ENCODE assay signal across 26 mouse cellular contexts in the genomic region with DNA sequence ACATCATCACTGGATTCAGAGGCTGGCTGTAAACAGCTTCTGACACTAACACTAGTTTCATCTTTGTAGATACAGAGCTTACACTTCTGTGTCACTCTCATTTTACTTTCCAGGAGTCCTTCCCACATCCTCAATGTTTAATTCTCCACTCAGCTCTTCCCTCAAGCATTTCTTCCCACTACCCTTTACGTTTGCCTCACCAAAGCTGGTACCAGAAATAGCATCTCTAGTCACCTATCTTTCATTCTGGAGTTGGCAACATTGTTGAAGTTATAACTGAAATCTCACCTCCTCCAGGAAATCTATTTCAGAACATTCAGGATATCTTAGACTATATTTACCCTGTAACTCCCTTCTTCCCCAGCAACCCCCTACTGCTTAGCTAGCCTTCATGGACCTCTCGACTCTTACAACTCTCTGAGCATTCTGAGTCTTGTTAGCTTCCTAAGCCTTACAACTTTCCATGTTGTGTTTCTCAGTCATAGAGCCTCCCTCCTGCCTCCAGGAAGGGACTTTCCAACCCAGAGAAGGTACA.
A peak's percentile ranks its signal among the peaks of the same experiment; 100 is the strongest.
DNase-seq lines count a peak whose midpoint lies in the region; ATAC-seq and TF ChIP-seq lines count a peak whose summit lies in the region.
"Had no signal": no experiment of that assay in that cellular context is flagged by ENCODE, and none has a peak within 500 bp of the region (broad histone marks: within the 10 kb centered on the region; RNA-seq: fewer than 3 reads in every experiment).

No protein-coding gene starts in this region.

- no peak for DNase-seq in frontal cortex, postnatal 25 days (ENCODE audit: low spot score in 2 of 2)
- DNase-seq in left cerebral cortex, adult 2 months (ENCODE audit: extremely low spot score in 1 of 2, low spot score in 2 of 2), result no peak
- DNase-seq in left cerebral cortex, postnatal 36 days (ENCODE audit: low spot score in 2 of 2), result no peak
- peak; percentile 81 for DNase-seq in brain, adult 2 months (ENCODE audit: low read depth, low spot score)
- no peak for DNase-seq in embryonic facial prominence, embryonic 10.5 days (ENCODE audit: low spot score)
- DNase-seq: adrenal gland, adult 8-10 months; adrenal gland, postnatal 25 days; cerebellum, adult 18-20 months; cerebellum, adult 9-10 months; cerebellum, postnatal 14 days; gastrocnemius, postnatal 10 days; gastrocnemius, postnatal 36 days; heart, adult 2 months; heart, postnatal 14 days; heart, postnatal 4 days had no signal

- no peaks in the 10 kb centered on the region for H3K9me3 ChIP-seq in embryonic facial prominence, embryonic 10.5 days
- H3K9me3 ChIP-seq: embryonic facial prominence, embryonic 13.5 days; forebrain, embryonic 12.5 days; forebrain, embryonic 15.5 days; heart, embryonic 10.5 days; heart, embryonic 13.5 days had no signal

- WGBS in embryonic facial prominence, embryonic 10.5 days, result 86% methylated on average over 2 of the region's 2 CpGs

- no peak for TF ChIP-seq CTCF in left cerebral cortex, adult 2 months (IDR thresholded peaks at IDR 0.05)

- H3K4me1 ChIP-seq in embryonic facial prominence, embryonic 10.5 days, result no peaks in the 10 kb centered on the region
- H3K4me1 ChIP-seq: embryonic facial prominence, embryonic 13.5 days; forebrain, embryonic 12.5 days; forebrain, embryonic 15.5 days; heart, embryonic 10.5 days; heart, embryonic 13.5 days had no signal

- H3K36me3 ChIP-seq in embryonic facial prominence, embryonic 10.5 days (replicated peaks), result no peaks in the 10 kb centered on the region
- H3K36me3 ChIP-seq: embryonic facial prominence, embryonic 13.5 days; forebrain, embryonic 12.5 days; forebrain, embryonic 15.5 days; heart, embryonic 10.5 days; heart, embryonic 13.5 days had no signal

- peak overlapping the region; percentile 44; the same call in 1 of the 2 replicates for H3K27ac ChIP-seq in left cerebral cortex, adult 2 months
- H3K27ac ChIP-seq in embryonic facial prominence, embryonic 10.5 days (replicated peaks), result no peak overlapping the region
- H3K27ac ChIP-seq: embryonic facial prominence, embryonic 13.5 days; forebrain, embryonic 12.5 days; forebrain, embryonic 15.5 days; heart, adult 2 months; heart, embryonic 10.5 days; heart, embryonic 13.5 days; hindbrain, embryonic 14.5 days; hindbrain, postnatal 0 days had no signal

- intact Hi-C loops in left cerebral cortex, adult 2 months (cut with DNase I), result no loop called here
- intact Hi-C loops in left cerebral cortex, postnatal 36 days (cut with DNase I), result no loop called here

- ATAC-seq in frontal cortex, adult (ENCODE audit: low TSS enrichment), result peak; percentile 94
- ATAC-seq: activated CD4-positive, CD25-positive, alpha-beta regulatory T cell, adult 4 months; forebrain, embryonic 15.5 days; hindbrain, postnatal 0 days; inflammation-experienced regulatory T-cells, adult 6 months had no signal

- H3K27me3 ChIP-seq in embryonic facial prominence, embryonic 10.5 days (replicated peaks; ENCODE audit: low read depth, poor library complexity, severe bottlenecking), result no peaks in the 10 kb centered on the region
- H3K27me3 ChIP-seq: embryonic facial prominence, embryonic 13.5 days; forebrain, embryonic 12.5 days; forebrain, embryonic 15.5 days; heart, embryonic 13.5 days had no signal

- H3K4me3 ChIP-seq in left cerebral cortex, adult 2 months, result no peak overlapping the region
- no peak overlapping the region for H3K4me3 ChIP-seq in embryonic facial prominence, embryonic 10.5 days
- H3K4me3 ChIP-seq: embryonic facial prominence, embryonic 13.5 days; erythroblast, embryonic 14.5 days; forebrain, embryonic 12.5 days; forebrain, embryonic 15.5 days; heart, adult 2 months; heart, embryonic 10.5 days; heart, embryonic 13.5 days had no signal
